Mouse (Mus musculus) heart, postnatal 0 days (tissue): ENCODE results near the gene Cabp2.
"Not testable (repeated sequence)": the region's sequence is repeated elsewhere in the genome, so short reads cannot be mapped to it uniquely, and the experiment has no call there.

ENCODE experiments used
- CTCF ChIP-seq: IDR thresholded peaks from 2 replicates; pipeline ENCODE4 v1.5.1; 2016; ENCODE audit warnings: antibody characterized with exemption, control low read depth, low read depth
- EP300 ChIP-seq: IDR thresholded peaks from 2 replicates; pipeline ENCODE4 v1.6.1; 2016; ENCODE audit warnings: antibody characterized with exemption, low read depth

GRCm38 (mm10) chr19:4041500-4041899 lies 39.9 kb upstream of the Cabp2 start:
- TF ChIP-seq CTCF, EP300: not testable (repeated sequence)
